In genomic region chr3:147347278-147348039, GRCm38 (mm10) we compare ENCODE assay signal across 17 mouse cellular contexts.
DNase-seq lines count a peak whose midpoint lies in the region; ATAC-seq and TF ChIP-seq lines count a peak whose summit lies in the region.
"Had no signal": no experiment of that assay in that cellular context is flagged by ENCODE, and none has a peak within 500 bp of the region (broad histone marks: within the 10 kb centered on the region; RNA-seq: fewer than 3 reads in every experiment).

No protein-coding gene starts in this region.

- H3K4me3 ChIP-seq in forebrain, embryonic 14.5 days (ENCODE audit: low read depth, low read length) = no peak overlapping the region
- H3K4me3 ChIP-seq in forebrain, postnatal 0 days (ENCODE audit: low read depth, low read length) = no peak overlapping the region
- H3K4me3 ChIP-seq in midbrain, embryonic 11.5 days (ENCODE audit: low read depth, low read length) = no peak overlapping the region
- no peak overlapping the region for H3K4me3 ChIP-seq in midbrain, embryonic 10.5 days
- no peak overlapping the region for H3K4me3 ChIP-seq in limb, embryonic 14.5 days (replicated peaks; ENCODE audit: low read length)
- no peak overlapping the region for H3K4me3 ChIP-seq in kidney, embryonic 15.5 days (replicated peaks)
- H3K4me3 ChIP-seq: gastrocnemius, adult 2 months; liver, embryonic 13.5 days; megakaryocyte, embryonic 14.5 days had no signal

- H3K4me2 ChIP-seq in forebrain, embryonic 14.5 days (ENCODE audit: low read length) = no peak overlapping the region
- no peak overlapping the region for H3K4me2 ChIP-seq in forebrain, postnatal 0 days (ENCODE audit: low read depth)
- no peak overlapping the region for H3K4me2 ChIP-seq in midbrain, embryonic 11.5 days
- H3K4me2 ChIP-seq in limb, embryonic 14.5 days (replicated peaks; ENCODE audit: low read depth, low read length, severe bottlenecking) = no peak overlapping the region
- H3K4me2 ChIP-seq in kidney, embryonic 15.5 days = no peak overlapping the region
- H3K4me2 ChIP-seq: liver, embryonic 13.5 days had no signal

- DNase-seq in forebrain, embryonic 14.5 days (ENCODE audit: low spot score) = peak; percentile 32
- no peak for DNase-seq in forebrain, postnatal 0 days
- peak; percentile 70 for DNase-seq in midbrain, embryonic 11.5 days (ENCODE audit: low spot score, missing footprints)
- no peak for DNase-seq in midbrain, embryonic 10.5 days (ENCODE audit: low spot score)
- peak; percentile 40 for DNase-seq in Muller cell, postnatal 12 days (ENCODE audit: inconsistent ontology term)
- peak; percentile 31 for DNase-seq in limb, embryonic 14.5 days (ENCODE audit: low spot score)
- DNase-seq: B cell, adult 2 months; cerebellum, adult 9-11 months; gastrocnemius, adult 2 months; kidney, adult 2 months; liver, embryonic 13.5 days; right cerebral cortex, postnatal 25 days; thymus, postnatal 36 days had no signal

- no peaks in the 10 kb centered on the region for H3K4me1 ChIP-seq in forebrain, embryonic 14.5 days (ENCODE audit: control insufficient read depth, insufficient read depth, low read length)
- H3K4me1 ChIP-seq in forebrain, postnatal 0 days (ENCODE audit: insufficient read depth) = no peaks in the 10 kb centered on the region
- no peaks in the 10 kb centered on the region for H3K4me1 ChIP-seq in midbrain, embryonic 11.5 days (ENCODE audit: control insufficient read depth, insufficient read depth, low read length)
- 0 out of 2 replicates have a peak, but pooled peaks cover 3% of the 10 kb centered on the region for H3K4me1 ChIP-seq in midbrain, embryonic 10.5 days
- H3K4me1 ChIP-seq in limb, embryonic 14.5 days (ENCODE audit: control insufficient read depth, insufficient read depth, low read length) = peaks cover 10% of the 10 kb centered on the region
- no peaks in the 10 kb centered on the region for H3K4me1 ChIP-seq in kidney, embryonic 15.5 days
- H3K4me1 ChIP-seq: liver, embryonic 13.5 days; megakaryocyte, embryonic 14.5 days had no signal

- H3K27me3 ChIP-seq in forebrain, embryonic 14.5 days (replicated peaks; ENCODE audit: control insufficient read depth, insufficient read depth, low read length) = no peaks in the 10 kb centered on the region
- H3K27me3 ChIP-seq in forebrain, postnatal 0 days (ENCODE audit: insufficient read depth, low read length) = no peaks in the 10 kb centered on the region
- H3K27me3 ChIP-seq in midbrain, embryonic 11.5 days (ENCODE audit: control insufficient read depth, insufficient read depth, low read length) = no peaks in the 10 kb centered on the region
- H3K27me3 ChIP-seq in midbrain, embryonic 10.5 days (ENCODE audit: low read depth, poor library complexity, severe bottlenecking) = peaks cover 19% of the 10 kb centered on the region; the same call in 1 of the 2 replicates
- H3K27me3 ChIP-seq in limb, embryonic 14.5 days (ENCODE audit: control insufficient read depth, insufficient read depth, low read length) = no peaks in the 10 kb centered on the region
- no peaks in the 10 kb centered on the region for H3K27me3 ChIP-seq in kidney, embryonic 15.5 days
- H3K27me3 ChIP-seq: liver, embryonic 13.5 days; megakaryocyte, embryonic 14.5 days had no signal

- no peak overlapping the region for H3K9ac ChIP-seq in forebrain, embryonic 14.5 days (ENCODE audit: low read length)
- no peak overlapping the region for H3K9ac ChIP-seq in forebrain, postnatal 0 days
- no peak overlapping the region for H3K9ac ChIP-seq in midbrain, embryonic 11.5 days (ENCODE audit: low read length)
- no peak overlapping the region for H3K9ac ChIP-seq in limb, embryonic 14.5 days (ENCODE audit: low read depth, low read length, severe bottlenecking)
- H3K9ac ChIP-seq in kidney, embryonic 15.5 days = no peak overlapping the region
- H3K9ac ChIP-seq: liver, embryonic 13.5 days had no signal

- no peak overlapping the region for H3K27ac ChIP-seq in forebrain, embryonic 14.5 days (ENCODE audit: low read depth, low read length)
- H3K27ac ChIP-seq in forebrain, postnatal 0 days (ENCODE audit: low read depth, low read length) = no peak overlapping the region
- H3K27ac ChIP-seq in midbrain, embryonic 11.5 days (ENCODE audit: low read depth, low read length) = no peak overlapping the region
- no peak overlapping the region for H3K27ac ChIP-seq in midbrain, embryonic 10.5 days (replicated peaks)
- H3K27ac ChIP-seq in limb, embryonic 14.5 days (replicated peaks; ENCODE audit: low read depth, low read length) = no peak overlapping the region
- H3K27ac ChIP-seq in kidney, embryonic 15.5 days = no peak overlapping the region
- H3K27ac ChIP-seq: gastrocnemius, adult 2 months; liver, embryonic 13.5 days had no signal

- ATAC-seq in forebrain, embryonic 14.5 days = 0 out of 2 replicates have a peak, but pooled peaks have one; percentile 26
- no peak for ATAC-seq in forebrain, postnatal 0 days
- ATAC-seq in midbrain, embryonic 11.5 days (ENCODE audit: low FRiP score) = no peak
- no peak for ATAC-seq in limb, embryonic 14.5 days (ENCODE audit: low FRiP score, low read depth)
- ATAC-seq in kidney, embryonic 15.5 days (replicated peaks; ENCODE audit: low FRiP score) = no peak; the same call in 1 of the 2 replicates
- ATAC-seq: forebrain, embryonic 16.5 days; lung, postnatal 0 days had no signal

- 32% methylated on average over 5 of the region's 5 CpGs for WGBS in forebrain, embryonic 14.5 days
- WGBS in forebrain, postnatal 0 days = 37% methylated on average over 5 of the region's 5 CpGs
- WGBS in midbrain, embryonic 11.5 days = 41% methylated on average over 5 of the region's 5 CpGs
- whole genome bisulfite sequencing in midbrain, embryonic 10.5 days = 59% methylated on average over 5 of the region's 5 CpGs
- WGBS in limb, embryonic 14.5 days = 37% methylated on average over 5 of the region's 5 CpGs
- WGBS in kidney, embryonic 15.5 days = 66% methylated on average over 5 of the region's 5 CpGs

- no peak for TF ChIP-seq POLR2A in limb, embryonic 14.5 days (IDR thresholded peaks at IDR 0.05; ENCODE audit: borderline replicate concordance, extremely low read depth, insufficient read depth, insufficient read length)

- TF ChIP-seq CTCF in forebrain, postnatal 0 days (IDR thresholded peaks at IDR 0.05; ENCODE audit: low read depth) = no peak

- no peaks in the 10 kb centered on the region for H3K36me3 ChIP-seq in forebrain, embryonic 14.5 days (ENCODE audit: control insufficient read depth, insufficient read depth, low read length)
- H3K36me3 ChIP-seq in forebrain, postnatal 0 days (ENCODE audit: insufficient read depth) = no peaks in the 10 kb centered on the region
- no peaks in the 10 kb centered on the region for H3K36me3 ChIP-seq in midbrain, embryonic 11.5 days (ENCODE audit: control insufficient read depth, insufficient read depth, low read length)
- no peaks in the 10 kb centered on the region for H3K36me3 ChIP-seq in midbrain, embryonic 10.5 days
- H3K36me3 ChIP-seq in limb, embryonic 14.5 days (ENCODE audit: control insufficient read depth, insufficient read depth, low read length) = no peaks in the 10 kb centered on the region
- no peaks in the 10 kb centered on the region for H3K36me3 ChIP-seq in kidney, embryonic 15.5 days
- H3K36me3 ChIP-seq: liver, embryonic 13.5 days had no signal

- no peaks in the 10 kb centered on the region for H3K9me3 ChIP-seq in forebrain, embryonic 14.5 days (replicated peaks; ENCODE audit: control insufficient read depth, low read length)
- H3K9me3 ChIP-seq in forebrain, postnatal 0 days (ENCODE audit: low read length) = no peaks in the 10 kb centered on the region
- H3K9me3 ChIP-seq in midbrain, embryonic 11.5 days (ENCODE audit: control insufficient read depth, low read length) = no peaks in the 10 kb centered on the region
- H3K9me3 ChIP-seq in midbrain, embryonic 10.5 days (replicated peaks) = no peaks in the 10 kb centered on the region
- H3K9me3 ChIP-seq in limb, embryonic 14.5 days (ENCODE audit: control insufficient read depth, low read length) = no peaks in the 10 kb centered on the region
- no peaks in the 10 kb centered on the region for H3K9me3 ChIP-seq in kidney, embryonic 15.5 days (replicated peaks)
- H3K9me3 ChIP-seq: liver, embryonic 13.5 days had no signal

Comparison
In these comparisons a context has a peak if more than half of its experiments do, and no peak if none do; other contexts are left out.
1. DNase-seq: peak in forebrain, embryonic 14.5 days (single experiment), midbrain, embryonic 11.5 days (single experiment), Muller cell, postnatal 12 days (single experiment) and limb, embryonic 14.5 days (single experiment); none in forebrain, postnatal 0 days (single experiment) and midbrain, embryonic 10.5 days (single experiment).